Mouse (Mus musculus) bone marrow, adult 2 months (tissue): Measurements from ENCODE around the gene D10Jhu81e.

Source experiments
- CTCF ChIP-seq: fragments of 200-500 bp; IDR thresholded peaks from 2 replicates; pipeline ENCODE4 v1.5.1; 2011; ENCODE audit warnings: low read length, control low read depth; ENCODE audit not compliant: control insufficient read depth, insufficient read depth
- POLR2A ChIP-seq: fragments of 200-500 bp; IDR thresholded peaks from 2 replicates; pipeline ENCODE4 v1.6.1; 2011; ENCODE audit warnings: low read depth, mild to moderate bottlenecking, control low read depth, low read length, borderline replicate concordance; ENCODE audit not compliant: control insufficient read depth

DNA sequence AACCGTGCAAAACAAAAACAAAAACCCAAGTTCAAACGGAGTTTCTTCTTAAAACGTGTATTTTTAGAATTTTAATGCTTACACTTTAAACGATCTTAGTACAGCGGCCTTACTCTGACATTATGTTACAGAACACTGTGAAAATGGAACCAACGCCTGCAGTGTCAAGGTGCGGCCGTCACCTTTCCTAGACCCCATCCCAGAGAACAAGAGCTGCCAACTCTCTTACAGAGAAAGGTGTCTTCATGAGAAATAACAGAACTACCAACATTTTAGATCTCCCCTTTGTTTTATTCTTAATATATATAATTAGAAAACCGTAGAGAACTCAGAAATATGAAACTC is 15.8 kb upstream of the D10Jhu81e start:
- TF ChIP-seq CTCF (no peak), POLR2A (no peak)
